Mouse (Mus musculus): ENCODE data around the gene Csgalnact2.

The Csgalnact2 gene

DNA sequence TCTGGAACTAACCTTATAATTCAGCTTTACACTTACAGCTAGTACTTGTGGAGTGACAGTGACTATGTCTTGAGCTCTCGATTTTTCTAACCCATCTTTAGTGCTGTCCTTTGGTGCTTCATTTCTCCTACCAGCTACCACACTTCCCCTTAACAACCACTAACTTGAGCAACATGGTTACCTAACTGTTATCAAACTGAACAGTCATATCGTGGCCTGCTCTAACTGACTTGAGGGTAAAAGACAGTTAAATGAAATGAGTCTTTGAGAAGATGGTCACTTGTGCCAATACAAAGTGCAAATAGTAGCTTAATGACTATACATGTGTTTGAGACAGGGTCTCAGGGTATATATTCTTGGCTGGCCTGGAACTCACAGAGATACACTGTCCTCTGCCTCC is 1.8 kb downstream of the Csgalnact2 start:
- DNase-seq (ENCODE audit: low read depth, low spot score) = no peak

DNA sequence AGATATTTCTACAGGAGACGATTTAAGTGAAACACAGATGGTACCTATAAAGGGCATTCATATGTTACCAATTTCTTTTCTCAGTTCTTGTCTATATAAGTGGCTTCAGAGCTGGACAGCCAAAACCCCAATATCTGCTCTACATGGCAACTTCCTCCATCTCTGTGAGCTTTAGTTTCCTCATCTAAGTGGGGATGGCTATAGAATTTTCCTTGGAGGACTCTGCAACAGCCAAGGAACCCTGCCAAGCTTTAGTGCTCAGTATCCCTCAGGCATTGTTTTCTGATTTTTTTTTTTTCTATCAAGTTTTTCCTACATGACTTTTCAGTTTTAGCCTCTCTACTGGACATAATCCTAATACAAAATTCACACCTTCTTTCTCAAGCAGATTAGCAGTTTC is 4.5 kb downstream of the Csgalnact2 start:
- DNase-seq (ENCODE audit: low read depth, low spot score) = no peak

DNA sequence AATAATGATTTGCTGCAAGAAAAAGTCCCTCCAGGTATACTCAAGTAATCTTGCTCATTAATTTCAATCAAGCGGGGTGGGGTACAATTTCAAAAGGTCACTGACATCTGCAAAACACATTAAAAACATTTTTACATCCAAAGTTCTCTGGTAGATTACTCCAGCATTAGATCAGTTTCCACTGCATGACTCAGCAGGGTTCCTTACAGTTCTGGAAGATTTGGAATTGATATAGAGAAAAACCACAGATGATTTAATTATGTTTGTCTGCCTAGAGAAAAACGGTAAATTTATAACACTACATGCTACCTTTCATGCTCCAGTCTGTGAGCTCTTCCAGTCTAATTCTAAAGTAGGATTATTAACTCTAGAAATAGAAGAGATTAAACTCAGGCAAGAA is 8.9 kb downstream of the Csgalnact2 start:
- DNase-seq (ENCODE audit: low read depth, low spot score) = no peak

DNA sequence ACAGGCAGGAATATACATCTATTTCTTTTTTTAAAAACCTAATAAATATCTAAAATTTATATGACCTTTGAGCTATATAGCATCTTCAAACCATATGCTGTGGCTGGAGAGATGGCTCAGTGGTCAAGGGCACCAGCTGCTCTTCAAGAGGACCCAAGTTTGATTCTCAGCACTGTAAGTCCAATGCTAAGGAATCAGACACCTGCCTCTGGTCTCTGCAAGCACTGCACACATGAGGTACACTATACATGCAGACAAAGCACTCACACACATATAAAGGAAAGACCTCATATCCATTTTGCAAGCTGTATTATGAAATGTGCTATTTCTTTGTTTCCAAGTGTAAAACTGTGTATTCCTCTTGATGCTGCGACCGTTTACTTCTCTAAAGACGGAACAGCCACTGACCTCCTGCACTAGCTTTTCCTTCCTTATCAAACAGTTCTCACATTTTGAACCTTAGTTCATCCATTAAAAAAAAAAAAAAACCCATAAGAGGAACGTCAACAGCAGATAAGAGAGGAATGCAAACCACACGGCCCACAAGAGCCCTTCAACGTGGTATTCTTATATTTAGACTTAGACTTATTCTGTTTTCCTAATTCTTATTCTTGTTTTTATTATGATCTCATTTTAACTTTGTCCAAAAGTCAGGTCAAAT is 11.0 kb downstream of the Csgalnact2 start:
- DNase-seq (ENCODE audit: low read depth, low spot score) = no peak

DNA sequence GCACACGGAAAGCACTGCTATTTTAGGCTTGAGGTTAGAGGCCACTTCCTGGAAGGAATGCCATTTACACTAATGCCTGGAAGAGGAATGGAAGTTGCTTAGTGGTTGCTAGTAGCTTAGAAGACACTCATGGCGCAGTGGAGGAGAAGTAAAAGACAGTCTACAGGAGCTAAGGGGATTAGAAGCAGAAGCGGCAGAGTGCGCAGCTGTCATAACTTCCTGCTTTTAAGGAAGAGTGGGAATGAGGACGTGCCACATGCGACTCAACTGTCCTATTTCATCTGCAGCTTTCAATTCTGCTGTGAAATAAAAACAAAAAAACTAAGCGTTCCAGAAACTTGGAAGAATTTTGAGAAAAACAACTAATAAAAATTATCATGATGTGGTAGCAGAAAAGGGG is 11.7 kb downstream of the Csgalnact2 start:
- no peak for DNase-seq (ENCODE audit: low read depth, low spot score)

DNA sequence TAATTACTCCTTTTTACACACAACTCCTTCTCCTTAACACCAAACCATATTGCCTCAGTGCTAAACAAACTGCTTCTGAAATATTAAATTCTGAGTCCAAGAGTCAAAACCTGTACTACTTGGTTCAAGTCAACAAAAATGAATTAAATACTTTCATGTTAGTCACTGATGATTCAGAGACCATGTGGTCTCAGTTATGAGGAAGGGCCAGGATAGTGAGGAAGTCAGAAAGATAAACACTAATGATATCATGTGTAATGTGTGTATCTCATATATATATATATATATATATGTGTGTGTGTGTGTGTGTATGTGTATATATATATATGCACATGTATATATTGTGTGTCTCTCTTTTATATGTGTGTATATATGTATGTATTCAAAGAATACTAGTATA is 12.4 kb downstream of the Csgalnact2 start:
- DNase-seq (ENCODE audit: low read depth, low spot score) = no peak

DNA sequence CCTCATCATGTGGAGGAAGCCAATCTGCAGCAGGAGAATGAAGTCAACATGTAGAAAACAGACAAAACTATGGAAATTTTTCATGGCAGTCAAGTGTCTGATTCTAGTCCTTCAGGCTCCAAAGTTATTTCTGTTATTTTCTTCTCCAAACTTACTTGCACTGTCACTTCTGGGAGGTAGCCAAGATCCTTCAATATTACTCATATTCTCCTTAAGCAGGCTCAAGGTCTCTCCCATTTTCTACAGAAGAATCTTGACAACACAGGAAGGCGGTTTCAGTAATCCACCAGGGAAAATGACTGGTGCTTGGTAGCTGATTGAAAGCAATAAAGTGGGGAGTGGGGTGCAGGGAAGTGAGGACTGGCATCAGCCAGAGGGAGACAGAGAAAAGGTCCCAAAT is 16.2 kb downstream of the Csgalnact2 start:
- no peak for DNase-seq (ENCODE audit: low read depth, low spot score)

DNA sequence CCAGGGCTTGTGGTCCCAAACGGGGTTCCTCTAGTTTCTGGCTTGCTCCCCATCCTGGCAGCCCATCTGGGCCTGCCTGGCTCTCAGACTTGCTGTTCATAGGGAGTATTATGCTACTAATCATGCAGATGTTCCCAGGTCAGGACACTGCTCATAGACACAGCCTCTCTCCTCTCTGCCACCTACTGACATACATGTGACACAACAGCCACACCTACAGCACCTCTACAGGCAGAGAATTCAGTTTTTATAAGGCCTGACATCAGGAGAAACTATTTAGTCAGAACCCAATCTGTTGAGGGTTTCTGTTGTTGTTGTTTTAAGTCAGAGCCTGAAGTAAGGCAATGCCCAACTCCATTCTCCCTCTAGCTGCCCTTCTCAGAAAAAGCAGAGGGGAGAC is 27.1 kb downstream of the Csgalnact2 start:
- no peak for DNase-seq (ENCODE audit: low read depth, low spot score)

DNA sequence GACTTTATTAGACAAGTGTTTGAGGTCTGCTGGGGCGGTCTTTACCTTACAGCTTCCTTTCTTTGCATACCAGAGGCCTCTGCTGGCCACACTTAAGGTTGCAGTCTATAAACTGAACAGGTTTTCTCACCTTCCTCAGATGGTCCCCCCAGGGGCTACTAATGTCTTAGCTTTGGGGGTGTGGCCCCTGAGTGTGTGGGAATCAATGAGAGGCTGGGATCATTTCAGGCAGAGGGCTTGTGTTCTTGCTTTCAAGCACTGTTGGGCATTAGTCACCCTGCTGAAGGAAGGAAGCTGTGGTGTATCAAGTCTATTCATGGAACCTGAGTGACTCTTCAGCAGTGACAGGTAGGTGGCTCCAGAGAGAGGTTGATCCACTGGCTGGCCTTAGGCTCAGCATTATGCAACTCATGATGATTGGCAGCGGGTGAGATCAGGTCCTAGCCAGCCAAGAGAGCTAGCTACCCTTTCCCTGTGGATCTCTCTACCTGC is 39.6 kb downstream of the Csgalnact2 start:
- DNase-seq (ENCODE audit: low read depth, low spot score) = peak; percentile 24

DNA sequence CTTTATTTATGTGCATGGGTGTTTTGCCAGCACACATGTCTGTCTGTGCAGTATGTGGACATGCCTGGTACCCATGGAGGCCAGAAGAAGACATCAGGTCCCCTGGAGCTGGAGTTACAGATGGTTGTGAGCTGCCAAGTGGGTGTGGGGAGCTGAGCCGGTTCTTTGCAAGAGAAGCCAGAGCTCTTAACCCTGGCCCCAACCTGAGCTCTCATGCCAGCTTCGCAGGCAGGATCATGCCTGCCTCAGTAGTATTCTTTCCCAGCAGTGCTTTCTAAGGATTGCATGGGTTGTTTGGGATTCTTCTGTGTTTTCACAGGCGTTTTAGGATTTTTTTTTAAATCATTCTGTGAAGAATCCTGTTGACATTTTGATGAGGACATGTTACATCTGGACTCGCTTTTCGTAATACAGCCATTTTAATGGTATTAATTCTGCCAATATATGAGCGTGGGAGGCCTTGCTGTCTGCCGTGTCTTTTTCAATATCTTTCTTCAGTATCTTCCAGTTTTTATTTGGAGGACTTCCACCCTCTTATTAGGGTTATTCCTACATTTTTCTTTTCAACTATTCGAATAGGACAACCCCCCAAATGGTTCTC is 41.1 kb downstream of the Csgalnact2 start:
- DNase-seq (ENCODE audit: low read depth, low spot score) = no peak

DNA sequence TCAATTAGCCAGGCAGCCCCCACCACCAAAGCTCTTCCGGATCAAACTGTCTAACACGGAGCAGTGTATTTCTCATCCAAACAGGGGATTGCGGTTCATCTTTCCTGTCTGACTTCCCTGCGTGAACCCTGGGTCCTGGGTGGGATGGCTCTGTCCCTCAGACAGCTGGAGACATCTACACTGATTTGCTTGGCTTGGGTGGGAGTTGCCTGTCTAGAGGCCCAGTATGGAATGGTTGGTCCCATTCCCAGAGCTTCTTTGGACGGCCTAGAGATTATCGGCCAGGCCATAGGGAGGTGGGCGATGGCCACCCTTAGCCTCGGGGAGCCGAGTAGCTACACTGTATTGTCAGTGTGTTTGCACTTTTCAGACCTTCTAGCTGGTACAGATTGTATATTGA is 48.1 kb downstream of the Csgalnact2 start:
- DNase-seq (ENCODE audit: low read depth, low spot score) = no peak

DNA sequence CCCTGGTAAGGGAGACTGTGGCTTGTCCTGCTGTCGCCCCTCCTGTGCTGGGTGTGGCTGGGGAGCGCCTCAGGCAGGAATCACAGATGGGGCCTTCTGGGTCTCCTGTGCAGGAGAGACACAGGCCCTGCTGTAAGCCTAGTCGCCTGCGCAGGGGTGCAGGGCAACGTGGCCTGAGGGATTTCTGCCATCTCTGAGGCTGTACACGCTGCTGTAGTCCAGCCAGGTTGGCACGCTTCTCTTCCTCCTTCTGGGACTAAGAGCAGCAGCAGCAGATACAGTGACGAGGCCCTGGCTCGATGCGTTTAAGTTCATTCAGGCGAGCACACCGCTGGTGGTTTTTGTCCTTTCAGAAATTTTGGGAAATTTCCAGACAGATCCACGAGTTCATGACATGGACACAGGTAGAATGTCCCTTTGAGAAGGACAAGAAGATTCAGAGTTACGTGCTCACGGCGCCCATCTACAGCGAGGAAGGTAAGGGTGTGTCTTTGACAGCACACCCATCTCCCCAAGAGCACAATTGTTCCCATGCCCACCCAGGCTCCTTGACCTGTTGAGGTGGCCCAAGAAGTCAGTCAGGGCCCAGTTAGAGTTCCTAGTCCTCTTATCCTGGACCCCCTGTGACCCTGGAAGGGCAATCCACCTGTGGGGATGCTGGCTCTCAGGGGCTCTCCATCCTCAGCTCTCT is 50.0 kb downstream of the Csgalnact2 start:
- DNase-seq (ENCODE audit: low read depth, low spot score) = no peak

DNA sequence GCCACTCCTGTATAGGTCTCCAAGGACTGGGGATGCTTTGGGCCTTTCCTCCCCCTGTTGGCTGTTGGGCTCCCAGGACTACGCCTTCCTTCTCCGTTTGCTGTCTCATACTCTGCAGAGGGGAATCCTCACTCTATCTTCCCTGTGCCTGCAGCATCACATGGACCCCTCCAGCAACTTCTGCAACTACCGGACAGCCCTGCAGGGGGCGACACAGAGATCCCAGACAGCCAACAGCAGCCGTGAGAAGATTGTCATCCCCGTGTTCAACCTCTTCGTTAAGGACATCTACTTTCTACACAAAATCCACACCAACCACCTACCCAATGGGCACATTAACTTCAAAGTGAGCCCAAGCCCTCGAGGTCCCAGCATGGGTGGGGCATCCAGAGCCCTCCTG is 51.0 kb downstream of the Csgalnact2 start:
- DNase-seq (ENCODE audit: low read depth, low spot score) = no peak

DNA sequence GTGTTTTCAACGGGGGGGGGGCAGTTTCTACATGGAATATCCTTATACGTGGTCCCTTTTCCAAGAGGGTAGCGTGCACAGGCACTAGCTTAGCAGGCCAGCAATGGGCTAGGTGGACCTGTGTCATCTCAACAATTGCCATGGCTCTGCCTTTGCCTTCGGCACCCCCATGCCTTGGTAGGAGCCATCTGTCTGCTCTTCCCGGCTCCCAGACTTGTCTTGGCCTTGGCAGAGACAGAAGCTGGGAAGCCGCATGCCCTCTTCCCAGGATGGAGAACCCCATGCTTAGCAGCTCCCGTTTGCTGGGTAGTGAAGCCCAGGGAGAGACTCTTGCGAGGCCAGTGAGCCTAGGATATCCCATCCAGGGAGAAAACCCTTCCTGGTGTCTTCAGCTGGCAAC is 54.3 kb downstream of the Csgalnact2 start:
- DNase-seq (ENCODE audit: low read depth, low spot score) = no peak

DNA sequence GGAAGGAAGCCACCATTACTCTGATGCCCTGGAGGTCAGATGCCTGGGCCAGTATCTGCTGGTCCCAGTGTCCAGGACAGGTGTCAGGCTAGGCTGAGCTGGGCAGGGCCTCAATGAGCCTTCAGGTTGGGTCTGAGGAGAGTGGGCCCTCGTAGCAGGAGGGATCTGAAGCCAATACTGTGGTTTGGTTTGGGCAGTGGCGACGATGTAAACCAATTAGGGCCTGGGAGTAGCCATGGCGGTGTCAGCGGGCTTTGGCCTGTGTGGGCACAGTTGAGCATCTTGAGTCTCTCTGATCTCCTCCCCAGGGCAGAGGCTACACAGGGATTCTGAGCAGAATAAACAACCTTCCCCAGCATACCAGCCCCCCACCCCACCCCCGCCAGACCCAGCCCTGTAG is 55.3 kb downstream of the Csgalnact2 start:
- no peak for DNase-seq (ENCODE audit: low read depth, low spot score)

DNA sequence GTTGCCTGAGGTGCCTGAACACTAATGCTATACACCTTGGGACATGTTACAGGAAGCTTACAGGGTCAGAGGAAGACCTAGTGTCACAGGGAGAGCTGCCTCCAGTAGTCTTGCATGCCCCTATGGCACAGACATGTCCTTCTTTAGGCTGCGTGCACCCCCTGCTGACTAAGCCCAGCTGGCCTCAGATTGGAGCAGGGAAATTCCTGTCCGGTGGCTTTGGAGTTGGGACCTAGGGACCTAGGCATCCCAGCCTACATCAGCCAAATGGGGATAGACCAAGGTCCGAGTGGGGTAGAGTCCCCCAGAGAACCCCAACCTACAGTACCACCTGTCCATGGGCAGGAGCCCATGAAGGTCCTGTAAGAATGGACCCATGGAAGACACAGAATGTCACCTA is 56.6 kb downstream of the Csgalnact2 start:
- no peak for DNase-seq (ENCODE audit: low read depth, low spot score)

DNA sequence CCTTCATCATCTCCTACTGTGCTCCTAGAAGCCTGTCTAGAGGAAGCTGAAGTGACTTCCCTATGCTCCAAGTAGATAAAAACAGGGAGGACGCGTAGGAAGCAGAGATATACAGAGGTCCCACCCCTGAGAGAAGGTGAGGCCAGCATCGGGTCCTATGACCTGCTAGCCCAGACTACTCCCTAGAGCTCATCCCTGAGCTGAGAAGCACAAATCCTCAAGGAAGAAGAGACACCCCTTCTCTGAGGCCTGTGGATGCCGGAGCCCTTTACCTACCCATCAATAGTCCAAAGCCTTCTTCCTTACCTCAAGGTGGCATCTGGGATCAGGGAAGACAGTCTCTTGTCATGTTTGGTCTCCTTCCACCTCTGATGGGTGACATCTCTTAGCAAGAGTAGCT is 58.2 kb downstream of the Csgalnact2 start:
- DNase-seq (ENCODE audit: low read depth, low spot score) = no peak

DNA sequence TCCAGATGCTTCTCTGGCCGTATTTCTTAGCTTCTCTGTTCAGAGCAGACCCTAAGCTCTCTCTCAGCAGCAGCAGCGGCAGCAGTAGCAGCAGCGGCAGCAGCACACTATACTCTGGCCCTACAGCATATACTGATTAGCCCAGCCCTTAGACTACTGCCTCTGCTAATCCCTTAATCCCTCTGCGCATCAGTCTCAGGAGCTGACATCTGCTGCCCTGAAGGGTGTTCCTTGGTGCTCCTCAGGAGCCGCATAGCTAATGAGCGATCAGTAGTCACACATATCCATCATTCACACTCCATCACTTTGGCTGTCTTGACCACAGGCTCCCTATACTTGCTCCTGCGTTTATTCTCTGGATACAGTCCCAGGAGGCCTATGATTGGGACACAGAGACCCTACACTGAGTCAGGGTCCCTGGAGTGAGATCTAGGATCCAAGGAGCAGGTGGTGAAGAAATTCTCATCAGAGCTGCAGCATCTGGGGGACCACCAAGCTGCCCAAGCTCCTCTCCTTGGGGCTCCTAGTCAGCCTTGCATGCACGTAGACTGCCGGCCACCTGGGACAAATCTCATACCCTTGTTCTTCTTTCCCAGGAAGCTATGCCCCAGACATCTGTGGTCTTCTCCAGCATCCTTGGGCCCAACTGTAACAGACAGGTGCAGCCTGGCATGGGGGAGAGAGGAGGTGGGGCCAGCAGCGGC is 59.0 kb downstream of the Csgalnact2 start:
- no peak for DNase-seq (ENCODE audit: low read depth, low spot score)

DNA sequence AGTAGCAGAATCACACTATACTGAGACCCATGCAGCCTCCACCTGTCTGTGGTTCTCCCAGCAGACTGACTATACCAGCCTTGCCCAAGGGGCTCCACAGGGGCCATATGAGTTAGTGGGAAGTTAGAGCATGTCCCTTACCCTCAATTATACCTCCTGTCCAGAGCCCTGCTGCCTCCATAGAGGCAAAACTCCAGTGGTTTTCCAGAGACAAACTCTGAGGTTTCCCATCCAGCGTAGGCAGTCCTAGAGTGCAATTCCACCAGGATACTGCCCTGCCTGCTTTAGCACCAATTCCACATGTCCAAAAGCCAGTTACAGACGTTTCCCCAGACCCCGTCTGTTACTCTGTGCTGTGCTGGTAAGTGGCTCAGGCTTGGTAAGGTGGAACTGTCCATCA is 59.6 kb downstream of the Csgalnact2 start:
- no peak for DNase-seq (ENCODE audit: low read depth, low spot score)

DNA sequence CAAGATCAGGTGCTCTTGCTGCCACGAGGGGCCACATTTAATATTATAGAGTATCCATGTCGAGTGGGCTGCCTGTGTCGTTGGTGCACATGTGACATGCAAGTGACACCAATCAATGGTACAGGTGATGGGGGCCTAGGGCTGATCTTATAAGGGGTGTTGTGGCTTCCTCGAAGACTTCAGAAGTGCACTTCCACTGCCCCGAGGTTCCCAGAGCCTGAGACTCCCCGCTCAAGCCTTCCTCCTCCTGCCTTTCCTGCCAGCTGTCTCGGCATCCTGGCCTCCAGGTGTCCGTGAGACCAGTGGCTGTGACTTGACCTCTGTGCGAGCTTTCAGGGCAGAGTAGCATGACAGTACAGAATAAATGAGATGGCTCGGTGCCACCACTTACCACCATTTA is 60.2 kb downstream of the Csgalnact2 start:
- no peak for DNase-seq (ENCODE audit: low read depth, low spot score)

DNA sequence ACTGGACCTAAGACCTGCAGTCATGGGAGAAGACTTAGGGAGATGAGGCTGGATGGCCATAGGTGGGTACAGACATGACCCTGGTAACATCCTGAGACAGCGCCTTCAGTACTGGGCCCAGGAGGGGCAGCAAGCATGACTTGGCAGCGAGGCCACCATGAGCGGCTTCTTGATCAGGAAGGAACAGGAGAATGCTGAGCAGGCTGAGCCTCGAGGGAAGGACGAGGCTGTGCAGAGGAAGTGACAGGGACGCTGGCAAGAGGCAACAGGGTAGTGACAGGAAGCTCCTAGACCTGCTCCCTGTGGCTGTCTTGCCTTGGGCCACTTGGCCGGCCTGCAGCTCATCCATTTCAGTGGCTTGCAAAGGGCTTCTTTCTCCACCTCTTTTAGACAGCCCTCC is 61.5 kb downstream of the Csgalnact2 start:
- no peak for DNase-seq (ENCODE audit: low read depth, low spot score)

DNA sequence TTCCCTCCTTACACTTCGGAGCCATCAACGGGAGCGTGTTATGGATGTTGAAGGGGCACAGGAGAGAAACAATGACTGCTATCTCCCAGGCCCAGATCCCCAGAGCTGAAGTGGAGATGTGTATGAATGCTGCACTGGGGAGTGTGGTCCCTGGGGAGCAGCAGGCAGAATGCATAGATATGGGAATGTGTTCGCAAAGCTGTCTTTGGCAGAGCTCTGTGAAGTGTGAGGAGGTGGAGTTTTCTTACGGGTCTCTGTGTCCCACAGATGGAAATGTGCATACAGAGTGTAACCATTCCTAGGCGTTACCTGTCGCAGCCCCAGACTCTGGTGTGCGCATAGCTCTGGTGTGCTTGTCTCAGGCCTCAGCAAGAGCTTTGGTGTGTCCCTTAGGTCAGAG is 62.2 kb downstream of the Csgalnact2 start:
- no peak for DNase-seq (ENCODE audit: low read depth, low spot score)

DNA sequence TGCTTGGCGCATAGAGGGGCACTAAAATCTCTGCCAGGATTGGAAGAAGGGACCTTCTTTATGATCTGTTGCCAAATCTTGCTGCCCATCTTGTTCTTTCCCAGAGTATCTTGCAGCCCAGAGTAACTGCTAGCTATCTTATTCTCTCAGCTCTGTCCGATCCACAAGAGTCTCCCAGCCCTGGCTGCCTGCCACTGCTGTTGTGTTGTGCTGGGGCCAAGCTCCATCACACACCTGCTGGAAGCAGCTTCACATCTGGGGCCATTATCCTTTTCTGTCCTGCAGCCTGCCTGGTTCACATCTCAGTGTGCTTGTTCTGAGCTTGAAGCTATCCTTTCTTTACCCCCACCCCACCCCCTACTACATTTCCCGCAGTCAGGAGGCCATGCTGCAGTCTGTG is 62.7 kb downstream of the Csgalnact2 start:
- DNase-seq (ENCODE audit: low read depth, low spot score) = no peak
